Mouse (Mus musculus) retina, embryonic 14.5 days (tissue): ENCODE data around the gene Smad3.

Experiments
- DNase-seq: peaks from one replicate; pipeline ENCODE4 v3.0.0-alpha.2; 2015; ENCODE audit warnings: low spot score

Smad3 gene

DNA sequence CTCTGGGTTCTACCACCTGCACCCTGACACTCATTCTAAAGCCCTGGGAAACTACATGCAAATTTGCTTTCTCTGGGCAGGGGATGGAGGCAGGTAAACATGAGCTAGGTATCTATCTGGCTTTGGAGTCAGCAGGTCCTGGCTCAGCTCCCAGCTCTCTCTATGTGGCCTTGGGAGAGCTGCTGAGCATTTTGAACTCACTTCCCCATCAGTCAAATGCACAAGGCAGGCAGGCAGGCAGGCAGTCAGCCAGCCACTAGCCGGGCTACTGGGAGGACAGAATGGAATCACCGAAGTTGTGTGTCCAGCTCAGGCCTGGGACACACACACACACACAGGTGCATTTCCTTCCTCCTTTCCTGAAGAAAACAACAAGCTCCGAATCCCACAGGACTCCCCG, 58.6 kb downstream of the Smad3 start:
- DNase-seq, result no peak

DNA sequence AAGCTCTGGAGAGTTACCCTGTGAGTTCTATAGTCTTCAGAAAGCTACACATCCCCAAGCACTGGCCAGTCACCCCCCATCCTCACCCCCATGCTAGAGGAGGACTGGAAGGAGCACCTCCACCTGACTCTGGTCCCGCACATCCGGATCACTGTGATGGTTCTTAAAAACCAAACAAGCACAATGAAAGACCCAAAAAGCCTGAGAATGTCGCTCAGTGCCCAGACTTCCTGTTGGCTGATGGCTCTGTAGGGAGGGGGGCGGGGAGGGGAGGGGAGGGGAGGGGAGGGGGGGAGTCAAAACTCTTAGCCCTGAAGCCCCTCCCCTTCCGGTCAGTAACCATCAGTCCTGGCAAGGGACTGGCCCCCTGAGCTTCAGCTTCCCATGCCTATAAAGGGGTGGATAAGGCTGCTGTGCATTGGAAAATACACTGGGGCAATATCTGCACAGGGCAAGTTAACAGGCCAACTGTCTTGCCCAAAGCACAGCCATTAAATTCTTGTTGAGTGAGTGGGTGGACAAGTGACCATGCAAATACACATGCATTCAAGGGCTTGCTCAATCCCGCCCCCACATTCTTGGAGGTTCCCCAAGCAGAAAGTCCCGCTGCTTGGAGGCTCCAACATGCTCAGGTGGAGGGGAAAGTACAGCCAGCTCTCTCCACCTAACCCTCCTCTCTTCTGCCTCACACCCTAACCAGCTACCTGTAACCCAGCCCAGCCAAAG, 59.3 kb downstream of the Smad3 start:
- DNase-seq, result no peak

DNA sequence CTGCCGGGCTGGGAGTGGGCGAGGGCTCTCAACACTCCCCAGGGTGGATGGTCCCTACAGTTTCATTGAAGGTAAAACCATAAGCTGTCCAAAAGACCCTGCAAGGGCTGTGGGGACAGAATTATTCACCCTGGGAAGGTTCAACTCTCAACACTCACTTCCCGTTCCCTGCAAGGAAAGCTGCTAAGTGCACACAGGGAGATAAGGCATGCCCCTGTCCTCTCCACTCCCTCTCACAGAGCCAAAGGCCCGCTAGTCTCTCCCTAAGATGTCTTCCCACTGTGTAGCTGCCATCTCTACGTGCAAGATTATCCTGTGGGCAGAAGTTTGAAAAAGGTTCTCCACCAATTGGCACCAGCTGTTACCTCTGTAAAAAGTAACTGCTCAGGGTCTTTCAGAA, 60.2 kb downstream of the Smad3 start:
- no peak for DNase-seq

DNA sequence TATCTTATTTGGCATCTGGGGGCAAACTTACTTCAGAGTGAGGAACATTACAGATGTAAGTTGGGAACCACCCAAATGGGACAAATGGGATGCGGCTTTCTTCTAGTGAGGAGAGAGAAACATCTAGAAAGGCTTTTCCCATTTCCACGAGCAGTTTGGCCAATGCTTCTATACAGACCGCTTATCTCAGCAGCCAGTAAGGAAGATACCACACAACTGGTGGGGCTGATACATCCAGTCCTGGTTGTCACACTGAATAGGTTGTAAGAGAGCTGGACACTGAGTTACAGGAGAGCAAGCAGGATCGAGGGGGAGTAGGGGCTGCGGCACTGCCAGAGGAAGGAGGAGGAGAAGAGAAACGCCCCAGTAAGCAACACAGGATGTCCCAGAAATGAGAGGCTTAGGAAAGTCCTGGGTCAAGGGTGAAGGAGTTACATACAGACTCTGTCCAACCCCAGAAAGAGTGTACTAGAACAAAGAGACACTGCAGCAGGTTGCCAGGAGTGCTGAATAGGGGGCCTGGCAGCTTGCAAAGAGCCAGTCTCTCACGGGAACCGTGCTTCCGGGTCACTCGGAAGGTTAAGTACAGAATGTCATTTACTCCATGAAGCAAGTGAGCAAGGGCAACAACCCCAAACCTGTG, 61.2 kb downstream of the Smad3 start:
- DNase-seq, result no peak

DNA sequence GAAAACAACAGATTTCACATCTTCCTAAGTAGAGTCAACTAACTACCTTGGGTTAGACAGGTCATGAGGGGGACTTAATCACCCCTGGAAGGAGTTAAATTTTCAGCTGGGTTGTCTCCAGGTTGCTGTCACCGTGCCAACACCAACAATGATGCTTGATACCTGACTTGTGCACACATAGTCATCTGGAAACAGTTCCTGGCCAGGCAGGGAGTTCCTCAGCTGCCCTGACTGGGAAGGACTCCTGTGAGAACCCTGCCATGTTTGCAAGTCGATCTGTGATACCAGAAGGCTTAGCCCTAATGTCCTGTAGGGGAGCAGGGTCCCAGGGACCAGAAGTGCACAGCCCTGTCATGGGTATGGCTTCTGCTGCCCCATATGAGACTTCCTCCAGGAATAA, 65.8 kb downstream of the Smad3 start:
- no peak for DNase-seq

DNA sequence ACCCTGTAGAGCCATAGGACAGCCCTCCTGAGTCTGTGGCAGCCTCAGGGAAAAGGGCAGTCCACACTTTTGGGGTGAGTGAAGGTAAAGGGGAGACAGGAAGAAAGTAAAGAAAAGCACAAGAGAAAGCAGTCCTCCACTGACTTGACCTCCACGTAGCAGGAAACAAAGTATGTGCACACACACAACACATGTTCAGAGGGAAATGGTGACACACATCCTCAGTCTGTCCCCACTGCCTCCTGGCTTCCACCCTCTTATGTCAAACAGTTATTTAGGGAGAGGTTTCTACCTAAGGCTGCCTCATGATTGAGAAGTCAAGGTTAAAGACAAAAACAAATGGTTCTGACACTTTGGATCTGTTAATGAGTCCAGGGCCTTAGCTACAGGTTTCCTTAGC, 67.3 kb downstream of the Smad3 start:
- no peak for DNase-seq

DNA sequence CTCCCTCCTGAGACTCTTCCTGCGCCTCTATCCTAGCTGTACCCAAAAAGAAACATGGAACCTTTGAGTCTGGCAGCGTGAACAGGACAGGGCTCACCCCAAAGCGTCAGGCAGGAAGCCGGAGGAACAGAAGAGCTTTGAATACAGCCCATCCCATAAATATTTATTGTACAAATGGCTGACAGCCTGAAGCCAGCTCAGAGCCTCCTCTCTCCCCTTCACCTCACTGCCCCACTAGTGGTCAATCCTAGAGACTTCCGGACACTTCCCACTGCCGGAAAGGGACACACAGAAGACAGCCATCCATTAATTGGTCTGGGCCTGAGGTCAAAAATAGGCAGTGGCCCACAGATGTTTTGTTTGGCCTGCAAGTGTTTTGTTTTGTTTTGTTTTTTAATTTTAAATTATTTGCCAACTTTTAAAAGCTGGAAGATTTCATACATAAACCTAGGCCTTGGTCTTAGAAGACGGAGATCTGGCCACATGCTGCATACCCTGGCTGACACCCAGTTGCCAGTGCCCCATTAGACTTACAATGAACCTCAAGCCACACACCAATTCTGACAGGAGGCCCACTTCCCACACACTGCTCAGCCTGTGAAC, 70.3 kb downstream of the Smad3 start:
- DNase-seq, result no peak

DNA sequence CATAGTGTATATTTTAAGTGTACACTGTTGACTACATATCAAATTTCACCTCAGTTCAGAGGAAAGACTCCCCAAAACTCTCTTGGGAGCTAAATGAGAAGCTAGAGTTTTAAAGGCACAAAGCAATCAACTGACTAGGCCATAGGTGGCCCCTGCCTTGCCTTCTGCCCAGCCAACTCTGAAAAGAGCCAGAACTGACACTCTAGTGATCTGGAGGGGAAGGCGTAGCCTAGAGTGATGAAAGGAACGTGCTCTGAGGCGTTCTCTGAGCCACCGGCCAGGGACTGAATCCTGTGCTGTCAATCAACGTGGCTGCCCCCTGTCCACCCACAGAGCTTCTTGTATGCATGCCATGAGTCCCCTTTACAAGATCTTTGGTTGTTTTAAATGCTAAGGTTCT, 72.4 kb downstream of the Smad3 start:
- no peak for DNase-seq

DNA sequence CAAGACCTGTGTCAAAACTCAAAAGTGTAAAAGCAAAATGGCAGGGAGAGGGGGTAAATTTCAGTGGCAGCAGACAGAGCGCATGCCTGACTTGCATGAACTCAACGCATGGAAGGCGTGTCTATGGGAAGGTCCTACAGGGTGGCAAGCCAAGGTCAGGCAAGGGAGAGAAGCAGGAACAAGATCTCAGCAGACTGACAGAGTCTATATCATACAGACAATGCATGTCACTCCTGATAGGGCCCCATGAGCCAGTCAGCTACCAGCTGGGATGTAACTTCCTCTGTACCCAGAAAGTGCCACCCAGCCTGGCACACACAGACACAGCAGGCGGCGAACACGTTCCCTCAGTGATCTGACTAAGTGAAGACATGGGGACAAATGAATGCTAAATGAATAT, 73.5 kb downstream of the Smad3 start:
- no peak for DNase-seq

DNA sequence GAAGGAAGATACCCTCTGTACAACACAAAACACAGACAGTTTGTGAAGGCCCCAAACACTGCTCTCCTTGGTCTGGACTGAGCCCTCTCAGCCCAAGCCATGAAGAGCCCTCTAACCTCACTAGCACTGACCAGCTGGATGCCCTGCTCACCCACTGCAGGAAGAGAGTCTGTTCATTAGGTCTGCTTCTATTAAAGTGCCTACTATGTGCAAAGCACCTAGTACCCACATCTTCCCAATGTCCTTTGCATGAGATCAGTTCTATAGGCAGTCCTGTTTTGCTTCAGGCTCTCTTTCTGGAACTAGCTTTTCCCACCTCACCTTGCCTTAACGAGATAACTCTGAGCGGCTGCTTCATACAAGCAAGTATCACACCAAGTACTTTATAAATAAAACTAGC, 74.9 kb downstream of the Smad3 start:
- DNase-seq, result no peak

DNA sequence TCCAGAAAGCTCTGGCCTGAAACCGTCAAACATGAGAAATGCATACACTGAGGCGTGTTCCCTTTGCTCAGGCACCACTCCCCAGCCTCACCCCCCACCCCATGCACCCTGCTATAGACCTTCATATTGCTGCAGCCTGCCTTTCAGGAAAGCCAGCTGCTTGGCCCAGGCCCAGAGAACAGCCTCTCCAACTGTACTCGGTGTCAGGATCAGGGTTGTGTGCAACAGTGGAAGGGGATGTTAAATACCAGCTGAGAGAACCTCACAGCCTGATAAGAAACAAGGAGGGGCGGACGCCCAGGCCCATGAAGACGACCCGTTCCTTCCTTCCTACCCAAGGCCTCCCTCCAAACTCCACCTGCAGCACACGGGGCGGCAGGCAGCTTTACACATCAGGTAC, 75.5 kb downstream of the Smad3 start:
- DNase-seq, result no peak

DNA sequence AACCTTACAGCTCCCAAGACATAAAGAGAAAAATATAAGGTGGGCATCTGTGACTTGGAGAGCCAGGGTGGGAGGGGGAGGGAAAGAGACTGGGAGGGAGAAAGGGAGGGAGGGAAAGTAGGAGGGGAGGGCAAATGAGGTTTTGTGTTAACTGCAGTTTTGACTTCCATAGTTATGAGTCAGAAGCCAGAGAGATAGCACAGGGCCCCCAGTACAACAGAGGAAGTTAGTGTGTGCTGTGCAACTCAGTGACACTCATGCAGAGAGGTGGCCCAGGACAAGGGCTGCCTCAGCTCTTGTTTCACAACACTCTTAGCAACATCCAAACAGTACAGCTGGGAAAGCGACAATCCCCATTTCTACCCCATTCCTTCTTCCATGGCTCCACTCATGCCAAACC, 79.7 kb downstream of the Smad3 start:
- DNase-seq, result no peak

DNA sequence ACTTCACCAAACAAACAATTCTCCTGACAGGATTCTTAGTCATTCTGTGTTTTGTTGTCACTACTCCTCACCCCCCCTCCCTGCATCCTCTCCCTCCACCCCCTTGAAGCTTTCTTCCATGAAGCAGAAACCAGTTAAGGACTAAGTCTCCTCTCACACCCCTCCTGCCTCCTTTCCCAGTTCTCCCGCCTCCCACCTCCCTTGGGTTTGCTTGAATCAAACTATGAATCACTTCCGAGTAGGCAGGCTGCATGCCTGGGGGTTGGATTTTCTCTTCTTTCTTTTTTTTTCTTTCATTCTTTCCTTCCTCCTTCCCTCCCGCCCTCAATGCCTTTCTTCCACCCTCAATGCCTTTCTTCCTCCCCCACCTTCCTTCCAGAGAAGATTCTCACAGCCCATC, 80.2 kb downstream of the Smad3 start:
- DNase-seq, result no peak

DNA sequence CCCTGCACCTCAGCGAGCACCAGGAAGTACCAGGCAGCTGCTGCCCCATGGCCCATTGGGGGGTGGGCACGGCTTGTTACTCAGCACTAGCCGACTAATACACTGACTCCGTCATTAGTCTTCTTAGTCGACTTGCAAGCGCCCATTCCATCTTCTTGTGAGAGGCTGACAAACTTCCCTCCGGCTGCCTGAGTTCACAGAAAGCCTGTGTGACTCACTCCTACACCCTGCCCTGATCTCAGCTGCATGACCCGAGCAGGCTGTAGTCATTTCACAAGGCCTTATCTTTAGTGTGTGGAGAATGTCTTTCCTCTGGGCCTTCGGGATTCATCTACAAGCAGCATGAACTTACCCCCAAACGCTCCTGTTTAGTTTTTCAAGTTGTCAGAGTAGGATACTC, 83.2 kb downstream of the Smad3 start:
- no peak for DNase-seq

DNA sequence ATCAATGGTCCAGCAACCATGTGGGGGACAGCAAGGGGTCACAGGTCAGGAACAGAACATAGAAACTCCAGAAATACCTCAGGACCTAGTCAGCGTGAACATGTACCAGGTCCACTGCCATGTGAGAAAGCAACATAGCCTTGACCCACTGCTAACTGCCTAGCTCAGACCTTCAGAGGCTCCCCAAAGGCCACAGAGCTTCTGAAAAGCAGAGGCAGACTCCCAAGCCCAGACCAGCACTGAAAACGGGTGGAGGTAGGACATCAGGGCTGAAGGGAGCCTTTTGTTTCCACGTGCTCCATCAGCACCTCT, 84.3 kb downstream of the Smad3 start:
- no peak for DNase-seq

DNA sequence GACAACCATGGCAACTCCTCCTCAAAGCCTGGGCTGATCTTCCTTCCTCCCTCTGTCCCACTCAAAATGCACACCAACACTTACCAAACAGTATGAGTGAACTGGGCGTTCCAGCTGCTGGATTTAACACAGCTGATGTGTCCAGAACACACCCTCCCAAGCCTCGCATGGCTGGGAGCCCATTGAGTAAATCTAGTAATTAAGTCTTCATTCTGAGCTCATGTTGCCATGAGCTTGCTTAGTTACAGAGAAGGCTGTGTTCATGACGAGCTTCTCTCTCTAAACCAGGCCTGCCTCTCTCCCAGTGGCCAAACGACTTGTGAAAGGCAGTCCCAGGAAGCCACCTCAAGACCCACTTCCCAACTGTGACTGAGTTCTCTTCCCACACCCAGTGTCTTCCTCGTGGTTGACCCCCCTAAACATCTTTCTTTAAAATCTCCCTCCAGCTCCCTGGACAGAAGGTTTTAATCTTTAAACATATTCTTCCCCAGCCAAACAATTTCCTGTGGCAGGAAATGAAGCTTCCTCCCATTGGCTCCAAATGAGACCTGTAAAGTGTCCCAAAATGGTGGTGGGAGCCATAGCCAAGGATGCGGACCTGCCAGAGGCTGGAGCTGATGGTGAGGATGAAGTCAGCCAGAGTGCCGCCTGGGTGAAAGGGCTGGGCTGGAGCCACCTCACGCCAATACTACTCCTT, 84.8 kb downstream of the Smad3 start:
- DNase-seq, result no peak

DNA sequence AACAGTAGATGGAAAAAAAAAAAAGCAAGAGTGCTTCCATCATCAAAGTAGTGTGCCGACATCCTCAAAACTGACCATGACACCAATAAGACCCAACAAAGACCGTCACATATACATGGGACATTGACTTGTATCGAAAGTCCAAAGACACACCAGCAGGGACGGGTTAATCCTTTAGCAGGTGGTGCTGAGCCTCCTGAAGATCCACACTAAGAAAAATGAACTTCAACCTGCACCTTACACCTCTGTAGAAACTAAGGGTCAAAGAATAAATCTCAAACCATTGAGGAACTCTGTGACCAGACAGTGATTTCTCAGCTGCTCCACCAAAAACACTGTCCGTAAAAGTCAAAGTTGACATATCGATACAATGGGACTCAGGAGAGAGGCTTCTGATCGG, 88.0 kb downstream of the Smad3 start:
- no peak for DNase-seq

DNA sequence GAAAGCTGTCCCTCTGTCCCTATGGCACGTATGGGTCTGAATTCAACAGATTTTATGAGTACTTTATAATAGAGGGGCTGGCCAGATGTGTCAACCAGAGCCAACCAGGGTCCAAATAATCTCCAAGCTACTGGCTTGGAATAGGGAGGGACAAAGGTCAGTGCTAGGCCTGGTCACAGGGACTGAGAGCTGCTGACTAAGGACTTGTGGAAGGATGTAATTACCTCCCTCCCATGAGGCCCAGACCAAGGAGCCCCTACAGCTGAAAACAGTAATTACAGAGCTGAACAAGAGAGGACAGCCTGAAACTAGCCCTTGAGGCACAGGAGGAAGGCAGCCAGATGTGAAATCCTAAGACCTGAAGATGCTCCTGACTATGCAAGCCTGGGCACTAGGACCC, 89.2 kb downstream of the Smad3 start:
- DNase-seq, result peak; percentile 24

DNA sequence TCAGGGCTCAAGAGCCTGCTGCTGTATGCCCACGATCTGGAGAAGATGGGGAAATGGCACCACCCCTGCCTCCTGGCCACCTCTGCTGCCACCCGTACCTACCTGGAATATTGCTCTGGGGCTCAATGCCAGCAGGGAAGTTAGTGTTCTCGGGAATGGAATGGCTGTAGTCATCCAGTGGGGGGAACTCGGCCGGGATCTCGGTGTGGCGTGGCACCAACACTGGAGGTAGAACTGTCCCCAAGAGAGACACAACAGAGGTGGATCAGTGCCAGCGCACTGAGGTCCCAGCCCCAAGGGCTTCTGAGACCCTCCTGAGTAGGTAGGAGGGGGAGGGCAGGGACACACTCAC, 90.4 kb downstream of the Smad3 start:
- DNase-seq, result no peak

DNA sequence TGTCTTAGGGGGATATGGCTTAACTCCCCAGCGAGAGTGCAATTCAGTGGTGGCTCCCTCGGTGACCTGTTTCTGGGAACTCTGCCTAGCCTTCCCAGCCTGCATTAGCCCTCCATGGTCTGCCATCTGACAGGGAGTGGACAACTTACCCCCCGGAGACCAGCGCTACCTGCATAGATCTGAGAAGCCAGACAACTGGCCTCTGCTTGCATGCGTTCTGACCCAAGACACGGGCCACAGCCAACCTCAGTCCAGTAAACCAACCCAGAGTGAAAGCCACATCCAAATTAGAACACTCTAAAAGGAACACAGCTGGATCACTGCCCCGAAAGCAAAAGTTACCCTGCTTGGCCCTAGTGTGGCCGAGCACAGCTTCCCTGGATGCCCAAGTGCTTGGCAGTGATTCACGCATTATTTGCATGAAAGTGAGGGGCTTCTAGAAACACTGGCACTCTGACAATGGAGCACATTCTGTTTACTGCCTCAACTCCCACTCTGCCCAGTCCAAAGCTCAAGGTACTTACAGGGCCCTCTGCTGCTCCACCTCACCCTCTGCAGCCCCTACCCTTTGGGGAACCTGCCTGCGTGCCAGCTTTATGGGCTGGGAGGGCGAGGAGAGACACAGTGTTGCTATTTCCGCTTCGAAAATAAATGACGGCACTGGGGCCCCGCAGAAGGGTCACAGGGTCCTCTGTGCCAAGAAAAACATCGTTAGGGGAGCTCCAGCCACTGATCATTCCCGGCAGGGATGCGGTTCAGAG, 91.0 kb downstream of the Smad3 start:
- DNase-seq, result no peak

DNA sequence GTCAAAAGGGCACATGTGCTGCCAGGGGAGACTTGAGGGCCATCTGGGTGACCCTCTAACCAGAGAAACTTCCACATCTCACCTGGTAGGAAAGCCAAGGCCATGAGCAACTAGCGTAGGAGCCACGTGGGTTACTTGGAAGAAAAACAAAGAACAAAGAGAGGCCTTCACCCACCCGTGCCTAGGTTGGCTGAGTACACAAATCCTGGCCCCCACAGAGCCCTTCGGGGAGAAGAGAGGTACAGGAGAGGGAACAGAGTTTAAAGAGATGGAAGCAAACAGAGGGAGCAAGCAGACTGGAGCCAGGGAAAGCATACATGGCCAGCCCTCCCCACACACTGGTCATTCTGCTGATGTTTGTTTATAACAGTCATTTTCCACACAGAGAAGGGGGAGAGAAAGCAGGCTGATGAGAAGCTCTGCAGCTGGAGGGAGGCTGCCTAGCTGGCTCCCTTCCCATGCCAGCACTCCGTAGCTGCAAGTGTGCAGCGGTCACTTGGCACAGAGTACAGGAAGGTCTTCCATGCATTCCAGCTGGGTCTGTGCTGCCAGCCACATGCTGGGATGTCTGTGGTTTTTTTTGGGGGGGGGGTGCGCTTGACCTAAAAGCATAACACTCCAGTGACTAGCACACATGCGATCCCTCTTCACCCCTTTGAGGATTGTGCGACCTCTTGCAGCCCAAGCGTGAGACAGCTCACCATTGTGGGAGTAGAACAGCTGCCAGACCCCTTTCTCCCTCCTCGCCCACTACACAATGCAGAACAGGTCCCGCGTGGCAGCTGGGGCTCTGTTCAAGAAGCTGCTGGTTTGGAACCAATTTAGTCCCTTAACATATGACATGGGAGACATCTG, 92.8 kb downstream of the Smad3 start:
- DNase-seq, result peak; percentile 61

DNA sequence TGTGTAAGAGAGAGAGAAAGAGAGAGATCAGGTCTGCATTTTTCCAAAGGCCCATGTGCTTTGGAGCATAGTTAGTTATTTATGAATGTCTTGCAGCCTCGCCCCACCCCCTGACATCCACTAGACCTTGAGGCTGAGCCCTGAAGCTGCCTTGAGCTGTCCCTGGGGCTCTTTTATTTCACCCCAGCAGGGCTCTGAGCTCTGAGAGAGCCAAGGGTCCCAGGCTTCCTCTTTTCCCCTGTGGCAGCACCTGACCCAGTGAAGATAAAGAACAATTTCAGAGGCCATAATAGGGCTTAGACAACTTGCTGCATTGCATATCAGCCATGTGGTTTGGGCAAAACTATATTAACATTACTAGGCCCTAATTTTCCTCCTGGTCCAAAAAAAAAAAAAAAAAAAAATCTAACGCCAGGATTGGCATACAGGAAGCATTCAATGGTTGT, 93.5 kb downstream of the Smad3 start:
- no peak for DNase-seq
